Comparison of ENCODE assay signal across 12 mouse cellular contexts in the genomic region with DNA sequence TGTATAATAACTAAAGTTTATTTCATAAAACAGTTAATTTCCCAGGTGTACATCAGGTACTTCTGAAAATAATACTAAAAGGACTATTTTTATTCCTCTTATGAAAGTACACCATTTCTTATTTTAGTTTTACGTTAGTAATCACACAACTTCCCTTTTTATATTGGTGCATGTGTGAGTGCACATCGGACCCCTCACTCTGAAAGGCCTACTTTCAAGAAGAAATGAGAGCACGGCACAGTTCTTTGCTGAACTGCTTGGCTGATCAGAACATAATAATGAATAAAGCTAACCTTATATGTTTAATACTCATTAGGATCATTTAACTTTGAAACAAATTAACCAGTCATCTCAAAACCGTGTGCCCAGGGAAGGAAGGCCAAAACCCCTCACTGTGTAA.
"Had no signal": no experiment of that assay in that cellular context is flagged by ENCODE, and none has a peak within 500 bp of the region (broad histone marks: within the 10 kb centered on the region; RNA-seq: fewer than 3 reads in every experiment).

No protein-coding gene starts in this region.

- H3K4me2 ChIP-seq: lung, embryonic 14.5 days; midbrain, embryonic 12.5 days had no signal

- DNase-seq: kidney, adult 18-20 months; kidney, postnatal 10 days; kidney, postnatal 4 days; lung, embryonic 14.5 days; lung, postnatal 10 days; lung, postnatal 4 days; thymus, postnatal 36 days had no signal

- ATAC-seq: midbrain, embryonic 16.5 days had no signal

- H3K27ac ChIP-seq: left cerebral cortex, adult 2 months; limb, embryonic 10.5 days; liver, embryonic 15.5 days; midbrain, embryonic 12.5 days had no signal

- H3K9me3 ChIP-seq: limb, embryonic 10.5 days; liver, embryonic 15.5 days; midbrain, embryonic 12.5 days had no signal

- H3K36me3 ChIP-seq: midbrain, embryonic 12.5 days had no signal

- H3K27me3 ChIP-seq: liver, embryonic 15.5 days; midbrain, embryonic 12.5 days had no signal

- H3K9ac ChIP-seq: lung, embryonic 14.5 days; midbrain, embryonic 12.5 days had no signal

- H3K4me3 ChIP-seq: left cerebral cortex, adult 2 months; limb, embryonic 10.5 days; liver, embryonic 15.5 days; midbrain, embryonic 12.5 days had no signal
